Mouse (Mus musculus) monocyte, adult 2 months (primary cell): Measurements from ENCODE around the gene Gm17387.
"Not testable (repeated sequence)": the region's sequence is repeated elsewhere in the genome, so short reads cannot be mapped to it uniquely, and the experiment has no call there.

Experiments used
- DNase-seq, 2 experiments: peaks; one replicate each; pipeline ENCODE4 v3.0.0; 2022; ENCODE audit warnings: low spot score in 2 of 2, low read depth in 1 of 2

Gene Gm17387

DNA sequence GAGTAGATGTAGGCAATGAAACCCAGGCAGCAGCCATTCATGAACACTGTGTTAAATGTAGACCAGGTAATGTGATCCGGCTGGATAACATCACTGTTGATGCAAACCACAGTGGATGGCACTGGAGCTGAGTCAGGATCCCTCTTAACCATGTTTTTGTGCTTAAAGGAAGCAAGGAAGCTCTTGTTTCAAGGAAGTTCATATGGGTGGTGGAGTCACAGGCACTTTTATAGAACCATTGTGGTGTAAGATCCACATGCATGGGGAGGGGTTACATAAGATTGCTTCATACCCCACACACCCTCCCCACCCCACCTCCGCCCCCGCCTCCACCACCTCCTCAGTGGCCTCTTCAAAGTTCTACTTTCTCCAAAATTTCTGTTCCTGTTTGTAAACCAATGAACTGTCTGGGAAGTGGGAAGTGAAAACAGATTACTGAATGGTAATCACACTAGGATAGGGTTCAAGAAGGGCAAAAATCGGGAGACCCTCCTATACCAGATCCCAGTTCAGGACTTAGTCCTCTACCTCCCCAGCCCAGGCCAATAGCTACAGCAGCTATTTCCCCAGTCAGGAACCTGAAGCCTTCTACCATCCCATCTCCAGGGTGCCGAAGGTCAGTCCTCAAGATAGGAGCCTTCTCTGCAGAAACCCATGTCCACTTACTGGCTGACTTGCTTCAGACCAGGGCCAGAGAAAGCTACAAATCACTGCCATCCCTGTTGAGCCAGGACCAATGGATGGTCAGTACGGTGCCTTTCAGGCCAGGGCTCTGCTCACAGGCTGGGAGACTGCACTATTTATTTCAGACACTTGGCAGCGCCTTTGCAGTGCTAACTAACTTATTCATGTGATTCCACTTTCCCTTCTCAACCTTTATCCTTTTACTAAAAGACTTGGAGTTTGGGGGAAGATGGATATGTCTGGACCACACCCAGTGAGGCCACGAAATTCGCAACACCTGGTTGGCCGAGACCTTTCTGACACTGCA is 11.9 kb upstream of the Gm17387 start:
- DNase-seq: peak; percentile 33 to 42

DNA sequence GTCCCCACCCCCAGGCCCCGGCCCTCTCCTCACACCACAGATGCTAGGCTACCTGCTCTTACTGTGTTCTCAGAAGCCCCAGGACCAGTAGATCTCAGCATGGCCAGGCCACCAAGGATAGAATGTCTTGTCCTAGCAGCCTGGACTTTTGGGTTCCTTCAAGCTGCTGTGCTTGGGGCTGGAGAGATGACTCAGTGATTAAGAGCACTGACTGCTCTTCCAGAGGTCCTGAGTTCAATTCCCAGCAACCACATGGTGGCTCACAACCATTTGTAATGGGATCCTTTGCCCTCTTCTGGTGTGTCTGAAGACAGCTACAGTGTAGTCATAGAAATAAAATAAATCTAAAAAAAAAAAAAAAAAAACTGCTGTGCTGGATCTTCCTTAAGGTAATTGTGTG is 11.1 kb upstream of the Gm17387 start, which contains the start of gene Ifitm6:
Ifitm6 (minus strand) TSS at position 101 of the 400 bp plus-strand sequence.
- not testable (repeated sequence) for DNase-seq

DNA sequence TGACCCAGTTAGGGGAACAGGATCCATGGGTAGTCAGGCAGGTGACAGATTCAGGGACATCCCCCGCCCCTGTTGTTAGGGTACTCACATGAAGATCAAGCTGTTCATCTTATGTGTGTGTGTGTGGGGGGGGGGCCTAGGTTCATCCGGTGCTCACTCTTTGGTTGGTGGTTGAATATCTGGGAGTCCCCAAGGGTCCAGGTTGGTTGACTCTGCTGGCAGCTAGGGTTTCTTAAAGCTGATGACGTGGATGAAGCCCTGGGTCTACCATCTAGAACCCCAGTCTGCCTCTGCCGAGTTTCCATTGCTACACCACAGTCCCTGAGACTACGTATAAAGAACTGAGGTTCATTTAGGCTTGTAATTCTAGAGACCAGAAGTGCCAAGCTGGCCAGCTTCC is 9.9 kb upstream of the Gm17387 start:
- DNase-seq: no peak

DNA sequence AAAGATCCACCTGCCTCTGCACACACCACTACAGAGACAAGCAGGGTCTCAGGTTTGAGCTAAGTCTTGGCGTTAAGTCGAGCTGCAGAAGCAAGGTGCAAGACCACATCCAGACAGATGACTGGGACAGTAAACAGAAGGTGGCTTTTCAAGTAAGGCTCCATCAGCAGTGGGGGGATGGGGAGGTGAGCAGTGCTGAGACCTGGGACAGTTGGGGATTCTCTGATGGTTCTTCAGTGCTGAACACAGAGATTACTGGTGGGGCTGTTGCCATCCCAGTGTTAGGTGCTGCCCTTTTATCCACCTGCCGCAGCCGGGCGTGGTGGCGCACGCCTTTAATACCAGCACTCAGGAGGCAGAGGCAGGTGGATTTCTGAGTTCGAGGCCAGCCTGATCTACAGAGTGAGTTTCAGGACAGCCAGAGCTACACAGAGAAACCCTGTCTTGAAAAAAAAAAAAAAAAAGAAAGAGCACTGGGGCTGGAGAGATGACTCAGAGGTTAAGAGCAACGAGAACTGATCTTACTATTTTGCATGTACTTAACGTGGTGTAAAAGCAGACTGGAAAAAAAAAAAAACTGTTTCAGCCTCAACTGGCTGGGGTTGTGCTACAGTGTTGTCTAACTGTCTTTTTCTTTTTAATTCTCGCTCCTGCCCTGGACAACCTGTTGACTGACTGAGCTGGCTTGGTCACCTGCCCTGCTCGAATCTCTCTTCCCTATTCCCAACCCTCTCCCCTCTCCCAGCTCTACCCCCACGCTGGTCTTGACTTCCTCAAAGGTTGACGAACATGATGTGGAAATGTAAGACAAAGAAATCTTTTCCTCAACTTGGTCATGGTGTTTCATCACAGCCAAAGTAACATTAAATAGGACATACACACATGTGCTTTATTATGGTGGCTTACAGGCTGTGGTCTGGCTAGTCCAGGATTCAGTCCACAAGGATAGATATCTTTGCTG is 7.2 kb upstream of the Gm17387 start:
- DNase-seq: peak; percentile 47 to 54

DNA sequence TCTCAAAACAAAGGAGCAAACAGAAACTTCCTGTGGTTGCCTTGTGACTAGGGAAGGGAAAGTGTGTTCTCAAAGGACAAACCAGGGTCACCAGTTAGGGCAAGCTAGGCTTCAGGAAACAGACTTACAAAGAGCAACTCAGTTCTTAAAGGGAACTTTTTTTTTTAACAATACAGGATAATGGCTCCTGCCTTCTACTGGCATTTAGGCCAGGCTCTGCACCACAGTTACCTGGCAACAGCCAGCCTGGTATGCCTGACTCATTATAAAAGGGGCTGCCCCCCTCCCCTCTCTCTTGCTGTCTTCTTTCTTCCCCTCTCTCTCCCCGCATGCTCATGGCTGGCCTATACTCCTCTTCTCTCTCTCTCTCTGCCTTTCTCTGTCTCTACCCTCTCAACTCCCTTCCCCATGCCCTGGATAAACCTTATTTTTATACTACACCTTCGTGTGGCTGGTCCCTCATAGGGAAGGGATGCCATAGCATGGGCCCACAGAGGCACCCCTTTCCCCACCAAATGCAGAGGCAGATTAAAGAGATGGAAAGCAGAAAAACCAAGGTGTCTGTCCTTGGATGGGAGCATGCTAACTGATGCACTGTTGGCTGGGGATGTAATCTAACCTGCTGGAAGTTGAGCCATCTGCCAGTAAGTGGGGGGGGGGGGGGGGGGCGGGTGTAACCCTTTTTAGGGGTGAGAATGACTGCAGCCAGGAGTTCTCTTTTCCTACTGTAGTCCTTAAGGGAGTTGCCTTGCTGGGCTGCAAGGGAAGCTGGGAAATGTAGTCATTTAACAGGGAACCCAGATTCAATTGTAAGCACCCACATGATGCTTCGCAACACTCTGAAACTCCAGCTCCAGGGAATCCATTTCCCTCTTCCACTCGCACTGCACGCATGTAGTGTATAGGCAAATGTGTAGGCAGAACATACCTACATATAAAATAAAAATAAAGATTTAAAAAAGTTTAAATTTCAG is 3.8 kb upstream of the Gm17387 start:
- no peak for DNase-seq

DNA sequence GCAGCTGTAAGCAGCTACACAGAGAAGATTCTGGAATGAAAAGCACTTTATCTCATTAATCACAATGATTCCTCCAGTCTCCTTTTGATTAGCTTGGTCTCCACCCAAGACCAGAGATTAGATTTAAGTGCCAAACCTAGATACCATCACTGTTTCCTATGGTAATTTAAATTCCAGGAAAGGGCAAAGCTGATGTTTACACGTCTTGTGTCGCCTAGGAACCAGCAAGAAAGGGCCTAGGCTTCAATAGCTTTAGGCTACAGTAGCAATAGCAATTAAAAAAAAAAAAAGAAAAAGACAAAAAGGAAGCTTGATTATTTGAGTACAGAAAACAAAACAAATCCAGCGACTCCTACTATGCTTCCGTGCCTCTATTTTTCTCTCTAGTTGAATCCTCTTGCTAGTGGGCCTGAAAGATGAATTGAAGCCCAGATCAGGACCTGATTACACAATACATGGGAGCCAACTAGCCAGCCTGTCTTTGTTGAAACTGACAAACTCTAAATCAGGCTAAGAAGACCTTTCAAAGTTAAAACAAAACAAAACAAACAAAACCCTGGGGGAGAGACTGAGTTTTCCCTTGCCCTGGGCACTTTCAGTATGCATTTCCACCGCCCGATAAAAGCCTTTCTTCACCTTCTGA is 2.7 kb upstream of the Gm17387 start:
- DNase-seq: no peak

DNA sequence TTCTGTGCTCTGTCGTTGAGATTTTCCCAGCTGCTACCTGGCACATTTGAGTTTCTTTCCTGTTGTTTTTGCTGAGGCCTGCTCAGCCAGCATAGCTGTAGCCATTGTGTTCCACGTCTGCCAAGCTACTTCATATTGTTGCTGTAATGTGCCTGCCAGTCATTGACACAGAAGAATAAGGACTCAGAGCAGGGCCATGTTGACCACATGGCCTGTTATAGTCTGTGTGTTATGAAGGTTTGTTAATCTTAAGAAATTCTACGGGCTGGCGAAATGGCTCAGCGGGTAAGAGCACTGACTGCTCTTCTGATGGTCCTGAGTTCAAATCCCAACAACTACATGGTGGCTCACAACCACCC is 2.2 kb upstream of the Gm17387 start:
- no peak for DNase-seq

DNA sequence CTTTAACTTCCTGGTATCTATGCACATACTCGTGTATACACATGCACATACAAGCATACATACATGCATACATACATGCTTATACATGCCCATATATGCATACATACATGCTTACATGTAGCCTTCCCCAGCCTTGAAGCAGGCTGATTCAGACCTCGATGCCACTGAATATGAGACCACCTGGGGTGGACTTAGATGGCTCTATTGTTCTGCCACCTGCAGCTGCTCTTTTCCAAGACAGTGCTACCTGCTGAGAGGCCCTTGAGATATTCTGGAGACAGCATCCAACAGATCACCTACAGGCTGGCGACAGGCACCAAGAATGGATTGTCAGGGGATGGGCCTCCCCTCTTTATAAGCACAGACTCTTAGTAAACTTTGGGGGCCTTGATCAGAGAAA is 1.5 kb downstream of the Gm17387 start:
- DNase-seq: no peak

DNA sequence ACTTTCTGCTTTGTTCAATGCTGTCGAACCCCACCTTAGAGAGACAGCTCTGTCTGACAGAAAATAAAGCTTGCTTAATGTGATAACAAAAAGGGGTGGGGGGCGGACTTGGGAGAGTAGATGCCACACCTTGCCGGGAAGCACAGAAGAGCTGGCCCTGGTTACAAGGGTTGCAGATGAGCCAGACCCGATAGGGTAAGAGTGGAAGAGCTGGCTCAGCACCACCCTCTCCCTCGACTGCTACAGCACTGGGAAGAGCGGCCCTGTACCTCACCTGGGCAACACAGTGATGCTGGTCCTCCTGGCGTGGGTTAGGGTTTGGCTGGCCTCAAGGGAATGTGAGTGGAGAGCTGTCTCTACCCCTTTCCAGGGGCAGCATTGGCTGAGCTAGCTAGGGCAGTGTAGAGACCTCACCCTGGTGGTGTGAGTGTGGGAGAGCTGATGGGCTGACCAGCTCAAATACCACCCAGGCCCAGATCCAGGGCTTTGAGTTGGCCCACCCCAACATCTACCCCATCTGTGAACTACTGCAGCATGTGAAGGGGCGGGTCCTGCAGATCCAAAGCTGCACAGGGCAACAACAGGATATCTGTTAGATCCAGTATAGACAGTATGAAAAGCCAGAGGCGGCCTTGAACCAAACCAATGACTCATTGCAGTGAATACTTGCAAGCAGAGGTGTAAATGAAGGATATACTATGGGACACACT is 3.7 kb downstream of the Gm17387 start:
- DNase-seq: no peak

DNA sequence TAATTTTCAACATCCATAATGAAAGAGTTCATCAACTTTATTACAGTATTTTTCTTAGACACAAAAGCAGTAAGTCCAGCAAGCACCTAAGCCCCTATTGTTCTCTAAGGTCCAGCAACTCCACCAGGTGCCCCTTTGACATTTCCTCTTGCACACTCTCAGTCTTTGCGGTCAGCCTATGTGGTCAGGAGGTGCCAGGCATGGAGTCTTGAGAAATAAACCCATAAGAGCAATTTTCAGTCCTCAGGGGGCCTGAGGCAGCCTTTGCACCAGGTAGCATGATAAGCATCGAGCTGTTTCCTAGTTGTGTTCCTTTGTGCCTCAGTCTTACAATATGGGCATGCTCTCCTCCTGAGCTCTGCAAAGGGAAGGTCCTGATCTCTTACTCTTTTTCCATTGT is 7.7 kb downstream of the Gm17387 start:
- not testable (repeated sequence) for DNase-seq

DNA sequence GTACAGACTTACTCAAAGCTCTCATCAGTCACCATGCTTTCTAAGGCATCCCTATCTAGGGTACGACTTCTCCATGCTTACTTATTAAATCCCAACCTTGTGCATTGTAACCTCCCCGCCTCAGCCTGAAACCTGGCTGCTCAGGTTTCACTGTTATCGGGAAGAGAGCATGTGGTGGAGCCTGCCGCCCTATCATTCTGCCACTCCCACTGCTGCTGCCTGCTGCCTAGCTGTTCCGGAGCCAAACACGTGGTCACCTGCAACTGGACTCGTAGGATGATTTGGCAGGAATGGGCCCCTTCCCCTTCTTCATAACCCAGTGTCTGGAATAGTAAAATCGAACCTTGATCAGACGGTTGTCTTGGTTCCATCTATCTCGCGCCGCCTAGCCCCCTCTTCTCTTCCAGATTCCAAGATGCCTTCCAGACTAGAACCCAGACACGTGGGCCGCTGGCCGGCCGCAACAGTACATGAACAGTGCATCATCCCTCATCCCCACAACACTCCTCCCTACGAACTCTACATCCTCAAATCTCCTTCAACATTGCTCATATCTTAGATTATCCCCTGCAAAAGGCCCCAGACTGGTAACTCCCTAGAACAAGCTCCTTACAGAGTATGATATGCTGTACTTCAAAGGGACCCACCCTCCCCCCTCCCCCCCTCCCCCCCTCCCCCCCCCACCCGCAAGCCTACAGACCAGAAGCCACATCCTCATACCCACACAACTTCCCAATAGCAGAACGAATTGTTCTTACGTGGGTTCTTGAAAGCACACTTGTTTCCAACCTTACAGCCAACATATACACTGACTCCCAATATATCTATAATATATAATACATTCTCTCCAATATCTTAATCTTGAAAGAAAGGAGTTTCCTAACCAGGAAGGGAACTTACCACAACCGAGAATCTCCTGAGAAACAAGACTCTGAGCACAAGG is 9.4 kb downstream of the Gm17387 start:
- DNase-seq: no peak

DNA sequence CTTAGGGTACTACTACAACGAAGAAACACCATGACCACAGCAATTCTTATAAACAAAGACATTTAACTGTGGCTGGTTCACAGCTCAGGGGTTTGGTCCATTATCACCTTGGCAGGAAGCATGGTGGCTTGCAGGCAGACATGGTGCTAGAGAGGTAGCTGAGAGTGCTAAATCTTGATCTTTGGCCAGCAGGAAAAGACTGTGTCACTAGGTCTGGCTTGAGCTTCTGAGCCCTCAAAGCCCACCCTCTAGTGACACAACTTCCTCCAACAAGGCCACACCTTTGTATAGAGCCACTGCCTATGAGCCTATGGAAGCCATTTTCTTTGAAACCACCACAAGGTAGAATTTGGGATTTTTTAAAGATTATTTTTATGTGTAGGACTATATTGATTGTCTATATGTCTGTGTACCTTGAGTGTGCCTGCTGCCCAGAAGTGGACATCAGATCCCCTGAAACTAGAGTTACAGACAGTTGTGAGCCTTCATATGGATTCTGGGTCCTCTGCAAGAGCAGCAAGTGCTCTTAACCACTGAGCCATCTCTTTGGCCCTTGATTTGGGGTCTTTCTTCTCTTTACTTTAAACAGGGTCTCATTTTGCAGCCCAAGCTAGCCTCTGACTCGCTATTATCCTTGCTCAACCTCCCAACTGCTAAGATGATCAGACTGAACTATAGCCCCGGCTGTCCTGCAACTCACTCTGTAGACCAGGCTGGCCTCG is 10.6 kb downstream of the Gm17387 start:
- no peak for DNase-seq

DNA sequence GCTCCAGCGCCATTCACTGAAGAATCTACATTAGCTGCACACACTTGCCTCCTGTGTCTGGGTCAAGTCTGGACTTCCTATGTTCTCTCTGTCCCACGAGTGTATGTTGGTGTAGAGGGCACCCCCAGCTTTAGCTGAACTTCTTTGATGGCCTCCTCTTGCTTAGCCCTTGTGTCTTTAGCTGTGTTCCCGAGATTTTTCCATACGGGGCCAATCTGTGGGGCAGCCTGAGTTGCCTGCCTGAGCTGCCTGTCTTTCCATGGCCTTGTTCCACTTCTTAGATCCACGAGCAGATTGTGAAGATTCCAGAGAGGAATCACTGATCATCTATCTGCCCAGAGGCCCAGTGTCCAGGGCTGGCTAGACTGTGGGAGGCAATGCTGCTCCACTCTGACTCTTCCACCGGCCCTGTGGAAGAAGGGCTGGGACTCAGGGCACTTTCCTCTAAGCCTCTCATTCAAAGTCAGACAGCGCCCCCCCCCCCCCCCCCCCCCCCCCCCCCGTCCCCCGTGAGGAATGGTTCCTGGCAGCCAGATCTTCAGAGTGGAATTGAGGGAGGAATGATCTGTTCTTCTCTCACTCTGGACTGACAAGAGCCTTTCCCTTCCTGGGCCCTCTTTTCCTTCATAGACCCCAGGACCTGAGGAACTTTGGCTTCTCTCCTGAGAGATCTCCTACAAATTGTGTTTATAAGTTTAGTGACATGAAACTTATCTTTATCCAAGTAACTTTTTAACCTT is 12.1 kb downstream of the Gm17387 start:
- no peak for DNase-seq

DNA sequence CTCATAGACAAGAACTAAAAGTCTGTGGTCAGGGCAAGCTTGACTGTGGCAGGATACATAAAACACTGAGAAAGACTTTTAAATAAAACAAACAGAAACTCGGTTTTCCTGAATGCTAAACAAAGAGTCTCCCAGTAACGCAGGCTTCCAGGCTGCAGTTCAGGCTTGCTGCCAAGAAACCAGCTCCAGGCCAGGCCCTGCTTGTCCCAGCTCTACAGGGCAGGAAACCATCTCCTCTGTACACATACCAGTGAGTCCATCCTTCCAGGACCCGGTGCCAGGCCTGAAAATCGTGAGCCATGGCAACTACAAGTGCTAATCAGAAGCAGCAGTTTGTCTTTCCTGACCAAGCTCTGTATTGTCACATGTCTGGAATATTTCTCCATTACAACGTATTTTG is 12.7 kb downstream of the Gm17387 start:
- DNase-seq: no peak

DNA sequence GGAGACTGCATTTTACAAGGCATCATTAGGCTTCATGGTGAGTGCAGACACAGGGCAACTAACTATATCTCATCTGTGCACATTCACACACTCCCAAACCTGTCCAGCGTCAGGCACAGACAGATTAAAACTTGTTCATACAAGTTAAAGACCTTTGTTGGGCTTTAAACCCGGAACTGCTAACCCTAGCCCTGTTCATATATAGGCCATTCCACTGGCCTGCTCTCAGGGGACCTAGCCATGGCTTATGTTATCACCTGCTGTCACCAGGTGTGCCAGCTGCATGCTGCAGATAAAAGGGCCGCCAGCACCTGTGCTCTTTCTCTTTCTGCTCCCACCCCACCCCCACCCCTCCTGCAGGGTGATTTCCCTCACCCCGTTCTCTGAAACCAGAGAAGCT is 13.6 kb downstream of the Gm17387 start:
- no peak for DNase-seq

DNA sequence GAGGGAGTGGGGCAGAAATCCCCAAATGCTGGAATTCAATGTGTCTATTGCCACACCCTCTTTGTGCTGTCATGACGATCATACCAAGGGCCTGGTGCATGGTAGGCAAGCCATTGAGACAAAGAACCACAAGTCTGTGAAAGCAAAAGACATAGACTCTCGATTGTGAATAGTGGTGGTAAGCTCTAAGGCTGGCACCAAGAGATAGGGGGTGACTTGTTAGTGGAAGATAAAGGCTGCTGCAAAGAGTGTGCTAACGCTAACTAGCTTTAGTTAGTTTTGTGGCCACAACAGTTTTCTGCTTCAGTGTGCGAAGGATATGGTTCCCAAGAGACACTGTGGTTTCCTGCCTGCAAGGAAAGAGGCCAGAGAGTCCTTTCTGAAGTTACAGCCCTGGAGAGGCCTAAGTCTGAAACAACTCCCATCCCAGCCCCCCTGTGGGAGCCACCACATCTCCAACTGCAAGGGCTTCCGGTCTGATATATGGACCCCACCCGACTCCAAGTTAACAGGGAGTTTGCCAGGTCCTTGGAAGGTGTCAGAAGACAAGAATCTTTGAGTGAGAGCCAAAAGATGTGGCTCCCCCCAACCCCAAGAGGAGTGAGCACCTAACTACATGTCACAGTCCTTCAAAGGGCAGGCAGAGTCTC is 18.1 kb downstream of the Gm17387 start:
- no peak for DNase-seq
